Mouse (Mus musculus): ENCODE results near the gene Pcbd2.
A peak's percentile ranks its signal among the peaks of the same experiment; 100 is the strongest.
"Not testable (repeated sequence)": the region's sequence is repeated elsewhere in the genome, so short reads cannot be mapped to it uniquely, and the experiment has no call there.

Pcbd2 gene

DNA sequence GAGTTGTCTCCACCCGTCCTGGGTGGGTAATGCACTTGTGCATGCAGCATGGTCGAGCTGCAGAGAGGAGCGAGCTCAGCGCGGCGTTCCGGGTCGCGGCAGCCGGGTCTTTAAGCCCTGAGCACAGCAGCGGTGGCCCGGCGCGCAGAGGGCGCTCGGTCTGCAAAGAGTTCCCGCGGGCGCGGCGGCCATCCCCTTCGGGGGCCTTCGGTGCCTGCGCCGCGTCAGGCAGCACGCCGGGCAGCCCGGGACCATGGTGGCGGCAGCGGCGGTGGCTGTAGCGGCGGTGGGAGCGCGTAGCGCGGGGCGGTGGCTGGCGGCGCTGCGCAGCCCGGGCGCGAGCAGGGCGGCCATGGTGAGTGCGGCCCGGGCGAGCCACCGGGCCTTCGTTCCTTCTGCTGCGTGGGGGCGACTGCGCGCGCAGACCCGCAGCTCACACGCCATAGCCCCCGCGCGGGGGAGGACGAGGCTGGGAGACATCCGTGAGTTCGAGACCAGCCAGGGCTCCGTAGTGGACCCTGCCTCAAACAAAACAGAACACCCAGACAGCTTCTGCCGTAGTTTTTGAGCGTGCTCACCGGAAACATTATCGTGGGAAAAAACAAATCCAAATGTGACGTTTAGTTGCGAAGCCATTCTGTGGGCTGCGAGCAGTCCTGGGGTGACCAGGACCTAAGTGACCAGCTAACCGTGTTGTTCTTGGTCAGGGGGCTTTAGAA lies at the start of gene Pcbd2:
Gene Pcbd2 (plus strand): TSS at position 249 of the 719 bp plus-strand sequence.
- DNase-seq (ENCODE audit: low read depth) = peak; percentile 88

- no peak for DNase-seq (ENCODE audit: low read depth)
Observed at GRCm38 (mm10) chr13:55682201-55682600, 45.0 kb upstream of the Pcbd2 start.

GRCm38 (mm10) chr13:55683581-55683980 lies 43.6 kb upstream of the Pcbd2 start:
- no peak for DNase-seq (ENCODE audit: low read depth)

DNA sequence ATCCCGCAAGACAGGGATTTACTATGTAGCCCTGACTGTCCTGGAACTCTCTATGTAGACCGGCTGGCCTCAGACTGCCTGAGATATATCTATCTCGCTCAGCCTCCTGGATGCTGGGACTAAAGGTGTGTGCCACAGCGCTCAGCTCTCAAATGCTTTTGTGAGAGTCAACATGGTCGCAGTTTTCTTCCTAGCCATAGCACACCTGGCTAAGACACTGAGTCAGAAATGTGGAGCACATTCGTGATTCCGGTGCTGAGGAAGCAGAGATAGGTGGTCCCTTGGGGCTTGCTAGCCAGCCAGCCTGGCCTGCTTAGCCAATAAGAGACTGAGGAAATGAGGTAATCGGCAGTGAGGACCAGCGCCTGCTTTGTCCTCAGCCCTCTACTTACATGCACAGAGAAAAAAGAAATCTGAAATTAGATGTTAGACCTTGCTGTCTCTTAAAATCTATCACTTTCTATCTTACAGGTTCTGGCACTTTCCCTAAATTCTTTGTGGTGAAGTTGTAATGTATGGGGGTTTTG lies 41.0 kb upstream of the Pcbd2 start:
- no peak for DNase-seq (ENCODE audit: low read depth)

- DNase-seq (ENCODE audit: low read depth) = no peak
Observed at GRCm38 (mm10) chr13:55687927-55688602, 39.1 kb upstream of the Pcbd2 start.

GRCm38 (mm10) chr13:55692535-55693242 lies 34.5 kb upstream of the Pcbd2 start, which contains the start of gene B230219D22Rik:
Gene B230219D22Rik (plus strand): TSS chr13:55693124.
- peak; percentile 95 for DNase-seq (ENCODE audit: low read depth)

DNA sequence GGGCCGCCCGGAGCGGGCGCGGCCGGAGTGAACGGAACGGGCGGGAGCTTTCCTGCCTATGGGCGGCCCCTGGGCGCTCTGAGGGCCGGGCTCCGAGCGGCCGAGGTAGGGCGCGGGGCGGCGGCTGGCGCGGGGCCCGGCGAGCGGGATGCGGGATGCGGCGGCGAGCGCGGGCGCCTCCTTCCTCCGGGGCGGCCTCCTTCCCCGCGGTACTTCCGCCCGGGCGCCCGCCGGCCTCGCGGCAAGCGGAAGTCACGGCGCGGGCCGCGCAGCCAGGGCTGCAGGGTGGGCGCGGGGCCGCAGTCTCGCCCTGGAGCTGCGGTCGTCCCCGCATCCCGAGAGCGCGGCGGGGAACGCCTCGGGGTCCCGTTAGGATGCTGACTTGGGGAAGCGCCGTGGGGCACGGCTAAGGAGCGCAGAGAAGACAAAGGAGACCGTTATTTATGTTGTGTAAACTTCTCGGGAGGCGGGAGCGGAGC lies 33.9 kb upstream of the Pcbd2 start:
- peak; percentile 76 for DNase-seq (ENCODE audit: low read depth)

DNA sequence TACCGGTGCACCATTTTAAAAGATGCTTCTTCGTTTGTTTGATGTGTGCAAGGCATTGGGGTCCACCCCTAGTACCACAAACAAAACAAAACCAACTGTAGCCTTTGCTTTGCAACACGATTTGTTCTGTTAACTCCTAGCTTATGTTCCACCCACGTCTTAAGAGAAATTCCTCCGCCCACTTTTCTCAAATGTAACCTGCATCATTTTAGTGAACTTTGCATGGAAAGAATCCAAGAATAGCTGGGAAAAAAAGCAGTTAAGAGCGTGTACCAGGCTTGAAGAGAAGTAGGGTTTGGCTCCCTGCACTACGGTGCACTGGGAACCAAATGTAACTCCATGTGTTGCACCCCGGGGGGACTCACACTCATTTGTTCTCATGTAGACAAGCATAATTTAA lies 33.1 kb upstream of the Pcbd2 start:
- peak; percentile 63 for DNase-seq (ENCODE audit: low read depth)

- DNase-seq (ENCODE audit: low read depth) = not testable (repeated sequence)
Observed at GRCm38 (mm10) chr13:55695989-55696388, 31.2 kb upstream of the Pcbd2 start.

- no peak for DNase-seq (ENCODE audit: low read depth)
Observed at GRCm38 (mm10) chr13:55704301-55704700, 22.9 kb upstream of the Pcbd2 start.

- no peak for DNase-seq (ENCODE audit: low read depth)
Observed at GRCm38 (mm10) chr13:55712846-55713245, 14.3 kb upstream of the Pcbd2 start.

GRCm38 (mm10) chr13:55714501-55715166 lies 12.5 kb upstream of the Pcbd2 start, which contains the start of gene Txndc15:
Gene Txndc15 (plus strand): TSS chr13:55714650.
- DNase-seq (ENCODE audit: low read depth) = peak; percentile 89

- no peak for DNase-seq (ENCODE audit: low read depth)
Observed at GRCm38 (mm10) chr13:55715167-55715512, 12.0 kb upstream of the Pcbd2 start.

DNA sequence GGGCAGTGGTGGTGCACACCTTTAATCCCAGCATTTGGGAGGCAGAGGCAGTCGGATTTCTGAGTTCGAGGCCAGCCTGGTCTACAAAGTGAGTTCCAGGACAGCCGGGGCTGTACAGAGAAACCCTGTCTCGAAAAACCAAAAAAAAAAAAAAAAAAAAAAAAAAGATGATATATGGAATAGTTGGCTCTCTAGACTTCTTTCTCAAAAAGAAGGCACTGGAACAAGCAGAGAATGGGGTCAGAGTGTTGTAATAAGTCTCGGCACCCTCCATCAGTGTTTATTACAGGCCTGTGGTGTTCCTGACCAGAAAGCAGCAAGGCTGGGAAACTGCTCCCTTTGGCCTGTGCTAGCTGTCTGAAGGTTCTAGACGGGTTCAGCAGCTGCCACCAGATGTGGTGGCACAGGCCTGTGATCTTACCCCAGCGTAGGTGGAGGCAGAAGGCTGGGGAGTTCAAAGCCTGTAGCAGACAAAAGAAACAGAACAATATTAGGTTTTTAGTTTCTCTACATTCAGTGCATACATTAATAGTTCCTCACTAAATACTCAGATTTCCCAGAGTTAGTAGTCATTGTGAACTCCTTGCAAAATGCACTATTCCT lies 11.2 kb upstream of the Pcbd2 start:
- peak; percentile 17 for DNase-seq (ENCODE audit: low read depth)

- DNase-seq (ENCODE audit: low read depth) = no peak
Observed at GRCm38 (mm10) chr13:55721516-55721915, 5.7 kb upstream of the Pcbd2 start.

GRCm38 (mm10) chr13:55721995-55722394 lies 5.2 kb upstream of the Pcbd2 start:
- DNase-seq (ENCODE audit: low read depth) = no peak

GRCm38 (mm10) chr13:55726598-55727119 lies 509 bp upstream of the Pcbd2 start:
- DNase-seq (ENCODE audit: low read depth) = no peak

- DNase-seq (ENCODE audit: low read depth) = peak; percentile 89
Observed at GRCm38 (mm10) chr13:55727839-55728238, 671 bp downstream of the Pcbd2 start.

DNA sequence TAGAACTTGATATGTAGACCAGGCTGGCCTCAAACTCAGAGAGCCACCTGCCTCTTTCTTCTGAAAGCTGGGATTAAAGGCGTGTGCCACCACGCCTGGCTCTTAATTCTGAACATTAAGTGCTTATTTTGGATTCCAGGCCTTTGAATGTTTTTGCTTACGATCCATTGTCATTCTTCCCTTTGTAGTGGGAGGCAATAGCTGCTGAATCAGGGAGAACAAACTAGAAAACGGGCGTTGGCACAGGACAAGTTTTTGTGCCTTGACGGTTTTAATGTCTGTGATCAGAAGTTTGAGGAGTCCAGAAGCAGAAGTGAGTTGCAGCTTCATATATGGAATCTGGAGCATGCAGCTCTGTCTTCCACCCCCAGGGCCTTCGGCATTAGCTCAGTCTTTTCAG lies 3.5 kb downstream of the Pcbd2 start:
- no peak for DNase-seq (ENCODE audit: low read depth)

DNA sequence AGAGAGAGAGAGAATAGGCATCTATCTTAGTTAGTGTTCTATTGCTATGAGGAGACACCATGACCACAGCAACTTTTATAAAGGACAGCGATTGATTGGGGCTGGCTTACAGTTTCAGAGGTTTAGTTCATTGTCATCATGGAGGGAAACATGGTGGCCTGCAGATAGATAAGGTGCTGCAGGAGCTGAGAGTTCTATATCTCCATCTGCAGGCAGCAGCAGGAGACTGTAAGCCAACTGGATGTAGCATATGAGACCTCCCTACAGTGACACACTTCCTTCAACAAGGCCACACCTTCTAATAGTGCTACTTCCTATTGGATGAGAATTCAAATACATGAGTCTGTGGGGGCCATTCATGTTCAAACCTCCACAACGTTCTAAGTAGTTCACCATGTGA lies 5.0 kb downstream of the Pcbd2 start:
- no peak for DNase-seq (ENCODE audit: low read depth)
